Mouse (Mus musculus) erythroblast, adult 5-6 weeks (primary cell): Measurements from ENCODE around the gene Itgb1bp1. TPM values are rescaled to one million over a fixed set of nuclear protein-coding genes. Genes with fewer than 3 reads are reported as not detected.

Experiments
- ATAC-seq: replicated peaks from 2 replicates; pipeline ENCODE4 v1.8.0; 2016; ENCODE audit warnings: moderate number of reproducible peaks, mild to moderate bottlenecking, moderate TSS enrichment, inconsistent platforms; ENCODE audit not compliant: poor library complexity, low FRiP score, severe bottlenecking
- total RNA-seq, 2 experiments: library from RNA; stranded (forward) in 1 of 2; stranded (reverse) in 1 of 2; fragments of 150-400 nt in 1 of 2; fragments of 200-764, 138-1000 nt in 1 of 2; gene quantifications; 2 replicates each; pipeline versions ENCODE4 v1.2.3 to v1.2.4; 2015 to 2017; ENCODE audit warnings: low replicate concordance in 2 of 2

Itgb1bp1 gene
- total RNA-seq (2015; ENCODE audit: low replicate concordance) (11.7 and 14.0 TPM in 2 replicates), total RNA-seq (2017; ENCODE audit: low replicate concordance) (6.8 and 12.7 TPM in 2 replicates)

DNA sequence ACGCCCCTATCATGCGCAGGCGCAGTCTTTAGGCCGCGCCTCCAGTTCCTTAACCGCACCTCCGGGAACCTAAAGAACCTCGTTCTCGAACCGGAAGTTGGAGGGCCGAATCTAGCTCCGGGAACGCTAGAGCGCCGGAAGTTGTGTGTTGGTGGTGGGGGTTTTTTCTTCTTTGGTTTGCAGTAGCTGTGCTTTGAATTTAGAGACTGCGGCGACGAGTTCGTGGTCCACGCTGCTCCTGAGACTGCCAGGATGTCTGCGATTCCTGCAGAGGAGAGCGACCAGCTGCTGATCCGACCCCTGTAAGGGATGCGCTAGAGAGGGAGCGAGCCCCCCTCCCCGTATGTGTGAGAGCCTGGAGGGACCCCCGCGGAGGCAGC is at the start of gene Itgb1bp1:
Gene Itgb1bp1 (minus strand): TSS at position 42 of the 380 bp plus-strand sequence.
- peak; percentile 98 for ATAC-seq

DNA sequence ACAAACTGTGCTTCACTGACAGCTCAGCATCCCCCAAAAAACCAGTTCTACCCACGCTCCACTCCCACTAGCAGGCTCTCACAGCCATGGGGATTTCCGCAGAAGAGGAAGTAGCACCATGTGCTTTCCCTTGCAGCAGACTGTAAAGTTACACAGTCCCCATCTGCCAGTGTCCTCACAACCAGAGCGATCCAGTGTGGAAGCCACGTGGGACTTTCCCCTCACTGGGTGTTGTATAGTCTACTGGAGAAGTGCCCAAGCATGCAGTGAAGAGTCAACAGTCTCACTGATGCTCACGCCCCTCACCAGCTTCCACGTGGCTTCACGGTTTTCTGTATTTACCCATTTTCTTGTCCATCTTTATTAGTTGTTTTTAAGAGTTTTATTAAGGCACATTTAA is 49.8 kb upstream of the Itgb1bp1 start:
- ATAC-seq, result no peak

- ATAC-seq, result no peak
These were observed 47.7 kb upstream of the Itgb1bp1 start for GRCm38 (mm10) chr12:21333766-21334165.

DNA sequence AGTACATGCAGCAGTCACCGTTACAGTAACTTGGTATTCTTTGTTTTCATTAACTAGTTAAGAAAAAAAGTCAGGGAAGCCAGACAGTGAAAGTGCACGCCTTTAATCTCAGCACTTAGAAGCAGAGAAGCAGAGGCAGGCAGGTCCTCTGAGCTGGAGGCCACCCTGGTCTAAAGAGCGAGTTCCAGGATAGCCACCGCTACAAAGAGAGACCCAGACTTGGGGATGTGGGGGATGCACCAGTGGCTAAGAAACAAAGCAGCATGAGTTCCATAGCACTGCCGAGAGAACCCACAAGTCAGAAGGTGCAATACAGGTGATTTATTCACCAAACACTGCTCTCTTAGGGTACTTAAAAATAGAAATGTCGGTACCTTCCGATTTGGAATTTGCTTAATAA is 46.9 kb upstream of the Itgb1bp1 start:
- ATAC-seq, result no peak

- ATAC-seq, result no peak
These were observed 45.6 kb upstream of the Itgb1bp1 start for GRCm38 (mm10) chr12:21331711-21332110.

DNA sequence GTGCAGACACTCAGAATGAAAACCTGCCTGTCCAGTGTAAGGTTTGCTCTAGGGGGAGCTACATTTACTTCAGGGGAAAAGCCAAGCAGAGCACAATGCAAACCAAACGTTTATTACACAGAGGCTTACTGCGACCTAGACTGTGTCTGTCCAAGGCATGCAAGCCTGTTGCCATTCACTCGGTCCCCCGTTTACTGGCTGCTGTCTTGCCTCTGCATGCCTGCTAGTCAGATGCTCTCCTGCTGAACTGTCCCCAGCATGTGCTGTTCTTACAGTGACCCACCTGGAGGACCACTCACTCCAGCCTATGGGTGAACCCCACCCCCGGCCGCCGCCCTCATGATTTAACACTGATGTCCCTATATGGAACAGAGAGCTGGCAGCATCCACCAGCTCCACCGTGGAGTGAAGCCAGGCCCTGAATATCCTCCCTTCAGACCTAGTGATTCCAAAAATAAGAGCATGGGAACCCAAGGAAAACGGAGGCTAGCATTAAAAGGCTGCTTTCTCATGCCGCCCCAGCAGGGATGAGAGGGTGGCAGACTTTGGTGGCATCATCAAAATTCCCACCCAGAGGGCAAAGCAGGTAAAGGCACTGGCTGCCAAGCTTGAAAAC is 45.0 kb upstream of the Itgb1bp1 start:
- no peak for ATAC-seq

GRCm38 (mm10) chr12:21329661-21330400 is 43.7 kb upstream of the Itgb1bp1 start:
- no peak for ATAC-seq

GRCm38 (mm10) chr12:21326325-21326724 is 40.2 kb upstream of the Itgb1bp1 start:
- ATAC-seq, result no peak

GRCm38 (mm10) chr12:21325266-21325665 is 39.2 kb upstream of the Itgb1bp1 start:
- ATAC-seq, result no peak

GRCm38 (mm10) chr12:21324101-21324500 is 38.0 kb upstream of the Itgb1bp1 start:
- ATAC-seq, result no peak

GRCm38 (mm10) chr12:21322856-21323255 is 36.8 kb upstream of the Itgb1bp1 start:
- no peak for ATAC-seq

GRCm38 (mm10) chr12:21322296-21322695 is 36.2 kb upstream of the Itgb1bp1 start:
- no peak for ATAC-seq

GRCm38 (mm10) chr12:21321170-21321569 is 35.1 kb upstream of the Itgb1bp1 start:
- ATAC-seq, result no peak

- no peak for ATAC-seq
These were observed 34.2 kb upstream of the Itgb1bp1 start for GRCm38 (mm10) chr12:21320317-21320716.

- ATAC-seq, result peak; percentile 72
These were observed 32.2 kb upstream of the Itgb1bp1 start for GRCm38 (mm10) chr12:21318143-21318895.

DNA sequence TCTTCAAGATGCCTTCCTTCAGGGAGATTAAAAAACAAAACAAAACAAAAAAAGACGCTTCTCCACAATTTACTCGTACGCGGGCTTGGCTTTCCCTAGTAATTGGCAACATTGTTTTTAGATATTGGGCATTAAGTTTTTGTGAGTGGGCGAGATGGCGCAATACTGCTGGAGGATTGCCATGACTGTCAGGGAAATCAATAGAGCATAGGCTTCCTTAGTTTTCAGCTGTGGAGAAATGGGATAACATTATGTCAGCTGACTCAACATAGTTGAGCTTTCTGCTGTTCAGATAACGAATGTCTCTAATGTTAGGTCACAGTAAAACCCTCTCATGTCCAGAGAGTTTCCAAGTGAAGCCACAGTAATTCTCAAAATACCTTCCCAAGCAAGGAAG is 30.8 kb upstream of the Itgb1bp1 start:
- no peak for ATAC-seq

- peak; percentile 96 for ATAC-seq
These were observed 30.1 kb upstream of the Itgb1bp1 start, which contains the start of gene Iah1 for GRCm38 (mm10) chr12:21315923-21316868. Gene Iah1, plus strand, starts transcription at chr12:21316389.

DNA sequence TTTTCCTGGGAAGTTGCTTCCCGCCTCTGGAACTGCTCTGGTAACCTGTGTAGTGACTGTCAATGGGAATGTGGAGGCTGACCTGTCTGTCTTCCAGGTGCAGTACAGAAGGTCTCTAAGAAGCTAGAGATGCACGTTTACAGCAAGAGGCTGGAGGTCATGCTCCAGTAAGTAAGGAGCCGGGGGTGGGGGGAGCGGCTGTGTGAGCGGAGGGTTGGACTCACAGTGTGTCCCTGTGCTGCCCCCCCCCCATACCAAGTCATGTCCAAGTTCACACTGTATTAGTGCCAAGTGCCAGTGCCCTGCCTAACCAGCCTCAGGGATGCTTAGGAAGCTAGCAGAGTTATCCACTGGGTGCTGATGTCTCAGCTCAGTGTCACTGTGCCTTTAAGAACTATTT is 26.1 kb upstream of the Itgb1bp1 start:
- no peak for ATAC-seq

GRCm38 (mm10) chr12:21306721-21307120 is 20.6 kb upstream of the Itgb1bp1 start:
- ATAC-seq, result no peak

- no peak for ATAC-seq
These were observed 19.7 kb upstream of the Itgb1bp1 start for GRCm38 (mm10) chr12:21305741-21306140.
